Mouse (Mus musculus): ENCODE results near the gene Stard3. TPM values are rescaled to one million over a fixed set of nuclear protein-coding genes. Genes with fewer than 3 reads are reported as not detected.

The Stard3 gene
- total RNA-seq, 1 experiment from 2014 or later: 29.2 TPM

- no peak for ATAC-seq (replicated peaks; ENCODE audit: insufficient number of reproducible peaks, low FRiP score, low TSS enrichment, poor library complexity, severe bottlenecking)
Observed at GRCm38 (mm10) chr11:98413731-98414130, 55.6 kb downstream of the Stard3 start.

GRCm38 (mm10) chr11:98414162-98414561, 56.0 kb downstream of the Stard3 start:
- no peak for ATAC-seq (replicated peaks; ENCODE audit: insufficient number of reproducible peaks, low FRiP score, low TSS enrichment, poor library complexity, severe bottlenecking)

GRCm38 (mm10) chr11:98417074-98417473, 58.9 kb downstream of the Stard3 start:
- ATAC-seq (replicated peaks; ENCODE audit: insufficient number of reproducible peaks, low FRiP score, low TSS enrichment, poor library complexity, severe bottlenecking): no peak

GRCm38 (mm10) chr11:98418273-98418672, 60.1 kb downstream of the Stard3 start:
- no peak for ATAC-seq (replicated peaks; ENCODE audit: insufficient number of reproducible peaks, low FRiP score, low TSS enrichment, poor library complexity, severe bottlenecking)

GRCm38 (mm10) chr11:98418939-98419547, 60.9 kb downstream of the Stard3 start:
- no peak for ATAC-seq (replicated peaks; ENCODE audit: insufficient number of reproducible peaks, low FRiP score, low TSS enrichment, poor library complexity, severe bottlenecking)

GRCm38 (mm10) chr11:98426592-98426991, 68.4 kb downstream of the Stard3 start:
- no peak for ATAC-seq (replicated peaks; ENCODE audit: insufficient number of reproducible peaks, low FRiP score, low TSS enrichment, poor library complexity, severe bottlenecking)

- ATAC-seq (replicated peaks; ENCODE audit: insufficient number of reproducible peaks, low FRiP score, low TSS enrichment, poor library complexity, severe bottlenecking): no peak
Observed at GRCm38 (mm10) chr11:98428436-98428835, 70.3 kb downstream of the Stard3 start.

Other genes with a start within 250 kb of the Stard3 start
- 26.2 to 33.1 TPM (median 27.1 TPM) in 3 replicates for gene Fbxl20, start 208.0 kb upstream of the Stard3 start, total RNA-seq (2017)
- 23.7 to 46.9 TPM (median 25.9 TPM) in 3 replicates for gene Med1, start 165.1 kb upstream of the Stard3 start, total RNA-seq (2017)
- 54.4 to 102 TPM (median 56.3 TPM) in 3 replicates for gene Cdk12, start 155.3 kb upstream of the Stard3 start, total RNA-seq (2017)
- gene Neurod2, start 28.7 kb upstream of the Stard3 start, total RNA-seq (2017): not detected in 3 replicates
- gene Ppp1r1b, start 10.0 kb upstream of the Stard3 start, total RNA-seq (2017): not detected in 3 replicates
- gene Tcap, start 25.4 kb downstream of the Stard3 start, total RNA-seq (2017): 1.6 TPM in 1 of 3 replicates, not detected in the others
- gene Pnmt, start 28.1 kb downstream of the Stard3 start, total RNA-seq (2017): not detected in 3 replicates
- 2.3 to 6.1 TPM (median 4.6 TPM) in 3 replicates for gene Pgap3, start 42.1 kb downstream of the Stard3 start, total RNA-seq (2017)
- gene Erbb2, start 54.1 kb downstream of the Stard3 start, total RNA-seq (2017): 0.57 TPM in 1 of 3 replicates, not detected in the others
- 37.7 to 75.9 TPM (median 57.5 TPM) in 3 replicates for gene Mien1, start 80.6 kb downstream of the Stard3 start, total RNA-seq (2017)
- gene Grb7, start 88.0 kb downstream of the Stard3 start, total RNA-seq (2017): 0.76 TPM in 1 of 3 replicates, not detected in the others
- gene Ikzf3, start 187.7 kb downstream of the Stard3 start, total RNA-seq (2017): 82.2 to 248 TPM (median 102 TPM) in 3 replicates
- gene Zpbp2, start 192.7 kb downstream of the Stard3 start, total RNA-seq (2017): 1.0 to 3.5 TPM (median 2.2 TPM) in 3 replicates
- 10.6 to 34.4 TPM (median 16.6 TPM) in 3 replicates for gene Ormdl3, start 229.0 kb downstream of the Stard3 start, total RNA-seq (2017)
- gene Lrrc3c, start 239.9 kb downstream of the Stard3 start, total RNA-seq (2017): not detected in 3 replicates

Data from monocyte, adult 5-6 weeks (primary cell).